Mouse (Mus musculus) CD4-positive, CD25-positive, alpha-beta regulatory T cell (primary cell): ENCODE data around the gene Ints1. TPM values are rescaled to one million over a fixed set of nuclear protein-coding genes. Genes with fewer than 3 reads are reported as not detected.

Experiments
- polyA plus RNA-seq: library from polyadenylated mRNA; unstranded; fragments of 100-300 nt; shearing (Covaris generic); gene quantifications from one replicate; pipeline ENCODE4 v1.2.1, GENCODE M21; 2017

The Ints1 gene
- 43.7 TPM for polyA plus RNA-seq

GRCm38 (mm10) chr5:139775216-139775926, at the start of gene Ints1:
Gene Ints1, minus strand, starts transcription at chr5:139775674.

GRCm38 (mm10) chr5:139819538-139820181, 44.2 kb upstream of the Ints1 start, which contains the start of gene Tmem184a:
Gene Tmem184a, minus strand, starts transcription at chr5:139819917.

GRCm38 (mm10) chr5:139791227-139792158, 16.0 kb upstream of the Ints1 start, which contains the start of gene Mafk:
Gene Mafk, plus strand, starts transcription at chr5:139791513.

GRCm38 (mm10) chr5:139735677-139736503, 39.6 kb downstream of the Ints1 start, which contains the start of gene Micall2:
Gene Micall2, minus strand, starts transcription at chr5:139736336.

Other genes starting within 250 kb of the Ints1 start
- gene Uncx, start 232.2 kb downstream of the Ints1 start, polyA plus RNA-seq: not detected
- not detected for gene Micall2, start 39.3 kb downstream of the Ints1 start, polyA plus RNA-seq
- 37.3 TPM for gene Mafk, start 15.8 kb upstream of the Ints1 start, polyA plus RNA-seq
- gene Tmem184a, start 44.2 kb upstream of the Ints1 start, polyA plus RNA-seq: 0.11 TPM
- gene Gm26938, start 50.7 kb upstream of the Ints1 start, polyA plus RNA-seq: not detected
- 52.6 TPM for gene Psmg3, start 51.2 kb upstream of the Ints1 start, polyA plus RNA-seq
- not detected for gene Elfn1, start 132.3 kb upstream of the Ints1 start, polyA plus RNA-seq